Mouse (Mus musculus) stomach, embryonic 16.5 days (tissue): Measurements from ENCODE around the gene Wfdc11. TPM values are rescaled to one million over a fixed set of nuclear protein-coding genes. Genes with fewer than 3 reads are reported as not detected.

Experiments
- ATAC-seq: fragments of 200-750 bp; cut with Nextera tagmentation; 2 replicates; pipeline ENCODE4 v1.8.0; 2017; ENCODE audit warnings: moderate number of reproducible peaks, moderate TSS enrichment; ENCODE audit not compliant: insufficient read depth, low FRiP score
- H3K27ac ChIP-seq: fragments of 300-500 bp; sonication (generic); 2 replicates; pipeline ENCODE4 v1.5.1; 2014; ENCODE audit warnings: low read length
- H3K27me3 ChIP-seq: fragments of 300-500 bp; sonication (generic); 2 replicates; pipeline ENCODE4 v1.6.1; 2014; ENCODE audit warnings: low read length, control low read depth, mixed read lengths; ENCODE audit not compliant: control insufficient read depth, insufficient read depth
- H3K36me3 ChIP-seq: fragments of 300-500 bp; sonication (generic); 2 replicates; pipeline ENCODE4 v1.6.1; 2014; ENCODE audit warnings: low read length; ENCODE audit not compliant: control insufficient read depth, insufficient read depth
- H3K4me1 ChIP-seq: fragments of 300-500 bp; sonication (generic); 2 replicates; pipeline ENCODE4 v1.6.1; 2014; ENCODE audit warnings: low read length, control low read depth, mixed read lengths; ENCODE audit not compliant: control insufficient read depth, insufficient read depth
- H3K4me2 ChIP-seq: fragments of 300-500 bp; sonication (generic); 2 replicates; pipeline ENCODE4 v1.6.1; 2014; ENCODE audit warnings: low read depth, low read length, mixed read lengths
- H3K4me3 ChIP-seq: fragments of 300-500 bp; sonication (generic); replicated peaks from 2 replicates; pipeline ENCODE4 v1.5.1; 2014; ENCODE audit warnings: mild to moderate bottlenecking, low read length
- H3K9ac ChIP-seq: fragments of 300-500 bp; sonication (generic); 2 replicates; pipeline ENCODE4 v1.6.1; 2014; ENCODE audit warnings: low read length
- H3K9me3 ChIP-seq: fragments of 300-500 bp; sonication (generic); replicated peaks from 2 replicates; pipeline ENCODE4 v1.6.1; 2016; ENCODE audit warnings: low read length, control low read depth; ENCODE audit not compliant: control insufficient read depth
- WGBS: fragments of 180-500 bp; shearing (Covaris S2); extraction: QIAGEN DNeasy Blood & Tissue Kit; methylation state at CpG from one replicate; pipeline ENCODE4 v1.1.7; 2014; 5-methylcytosine and 5-hydroxymethylcytosine counted together
- polyA plus RNA-seq: library from polyadenylated mRNA; unstranded; fragments of >200 nt; fragmentation: Nextera tagmentation; extraction: Ambion mirVana; gene quantifications from 2 replicates; pipeline ENCODE4 v1.2.1, GENCODE M21; 2015

Wfdc11 gene
- polyA plus RNA-seq, 1 experiment from 2014 or later = not detected

DNA sequence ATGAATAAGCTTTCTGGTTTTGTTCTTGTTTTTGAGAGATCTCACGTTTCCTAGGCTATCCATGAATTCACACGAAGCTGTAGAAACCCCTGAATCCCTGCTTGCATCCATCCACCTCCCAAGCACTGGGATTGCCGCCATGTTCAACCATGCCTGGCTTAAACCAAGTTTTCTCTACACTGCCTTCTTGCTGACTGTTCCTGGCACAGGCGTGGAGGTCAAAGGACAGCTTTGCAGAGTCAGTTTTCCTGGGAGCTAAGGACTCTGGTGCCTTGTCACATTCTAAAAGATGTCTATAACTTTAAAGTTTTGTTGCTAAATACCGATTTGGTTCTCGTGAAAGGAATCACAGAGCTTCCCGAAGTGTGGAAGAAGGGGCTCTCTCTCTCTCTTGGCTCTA is 9.0 kb downstream of the Wfdc11 start:
- Histone ChIP-seq H3K4me3 (no peak overlapping the region), H3K4me1 (no peaks in the 10 kb centered on the region), H3K27me3 (no peaks in the 10 kb centered on the region), H3K9ac (no peak overlapping the region), H3K4me2 (no peak overlapping the region), H3K9me3 (no peaks in the 10 kb centered on the region), H3K36me3 (no peaks in the 10 kb centered on the region), H3K27ac (no peak overlapping the region)
- ATAC-seq = no peak
- WGBS = 87% methylated on average over 7 of the region's 7 CpGs

DNA sequence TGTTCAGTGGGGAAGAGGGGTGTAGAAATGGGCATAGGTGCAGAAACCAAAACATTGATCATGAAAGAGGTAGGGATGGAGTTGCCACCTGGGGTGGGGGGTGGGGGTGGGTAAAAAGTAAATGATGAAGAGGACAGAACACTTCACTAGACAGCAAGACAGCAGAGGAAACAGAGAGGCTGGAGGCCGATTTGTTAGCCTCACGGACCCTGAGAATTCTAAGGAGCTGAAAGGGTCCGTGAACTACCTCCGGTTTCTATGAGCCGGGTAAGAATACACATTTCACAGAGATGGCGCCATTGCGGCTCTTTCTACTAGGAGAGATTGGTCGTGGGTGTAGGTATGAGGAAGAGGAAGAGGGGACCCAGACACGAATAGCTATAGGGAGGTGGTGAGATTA is 17.4 kb downstream of the Wfdc11 start, which contains the start of gene Wfdc9:
Gene Wfdc9, minus strand, starts transcription at position 101 of the 400 bp plus-strand sequence.
- Histone ChIP-seq H3K36me3 (no peaks in the 10 kb centered on the region), H3K4me3 (no peak within 1 kb of the TSS), H3K27ac (no peak within 1 kb of the TSS), H3K4me1 (no peaks in the 10 kb centered on the region), H3K9ac (no peak within 1 kb of the TSS), H3K9me3 (no peaks in the 10 kb centered on the region), H3K4me2 (no peak within 1 kb of the TSS), H3K27me3 (0 out of 2 replicates have a peak, but pooled peaks cover 2% of the 10 kb centered on the region)
- ATAC-seq = no peak
- 80% methylated on average over 9 of the region's 9 CpGs for WGBS

DNA sequence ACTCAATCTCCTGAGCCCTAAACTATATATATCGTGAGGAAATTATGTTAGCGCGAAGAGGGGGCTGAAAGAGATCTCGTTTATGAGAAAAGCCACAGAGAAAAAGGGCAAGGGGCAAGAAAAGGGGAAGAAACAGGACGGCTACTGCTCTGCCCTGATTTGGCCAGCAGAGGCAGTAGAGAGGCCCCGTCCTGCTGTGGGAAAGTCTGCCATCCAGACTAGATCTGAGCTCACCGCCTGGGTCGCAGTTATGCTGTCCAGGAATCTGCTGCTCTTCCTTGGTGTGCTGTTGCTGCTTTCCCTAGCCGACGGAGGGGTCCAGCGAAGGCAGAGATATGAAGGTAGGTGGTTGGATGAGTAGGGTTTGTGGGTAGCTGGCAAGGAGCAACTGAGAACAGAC is 18.0 kb downstream of the Wfdc11 start, which contains the start of gene Wfdc10:
Gene Wfdc10, plus strand, starts transcription at position 189 of the 400 bp plus-strand sequence.
- ATAC-seq = no peak
- H3K4me2 ChIP-seq = no peak within 1 kb of the TSS
- H3K4me3 ChIP-seq = no peak within 1 kb of the TSS
- no peaks in the 10 kb centered on the region for H3K4me1 ChIP-seq
- H3K36me3 ChIP-seq = no peaks in the 10 kb centered on the region
- no peak within 1 kb of the TSS for H3K9ac ChIP-seq
- no peak within 1 kb of the TSS for H3K27ac ChIP-seq
- H3K27me3 ChIP-seq = 0 out of 2 replicates have a peak, but pooled peaks cover 2% of the 10 kb centered on the region
- WGBS = 11% methylated on average over 11 of the region's 11 CpGs
- H3K9me3 ChIP-seq = no peaks in the 10 kb centered on the region

DNA sequence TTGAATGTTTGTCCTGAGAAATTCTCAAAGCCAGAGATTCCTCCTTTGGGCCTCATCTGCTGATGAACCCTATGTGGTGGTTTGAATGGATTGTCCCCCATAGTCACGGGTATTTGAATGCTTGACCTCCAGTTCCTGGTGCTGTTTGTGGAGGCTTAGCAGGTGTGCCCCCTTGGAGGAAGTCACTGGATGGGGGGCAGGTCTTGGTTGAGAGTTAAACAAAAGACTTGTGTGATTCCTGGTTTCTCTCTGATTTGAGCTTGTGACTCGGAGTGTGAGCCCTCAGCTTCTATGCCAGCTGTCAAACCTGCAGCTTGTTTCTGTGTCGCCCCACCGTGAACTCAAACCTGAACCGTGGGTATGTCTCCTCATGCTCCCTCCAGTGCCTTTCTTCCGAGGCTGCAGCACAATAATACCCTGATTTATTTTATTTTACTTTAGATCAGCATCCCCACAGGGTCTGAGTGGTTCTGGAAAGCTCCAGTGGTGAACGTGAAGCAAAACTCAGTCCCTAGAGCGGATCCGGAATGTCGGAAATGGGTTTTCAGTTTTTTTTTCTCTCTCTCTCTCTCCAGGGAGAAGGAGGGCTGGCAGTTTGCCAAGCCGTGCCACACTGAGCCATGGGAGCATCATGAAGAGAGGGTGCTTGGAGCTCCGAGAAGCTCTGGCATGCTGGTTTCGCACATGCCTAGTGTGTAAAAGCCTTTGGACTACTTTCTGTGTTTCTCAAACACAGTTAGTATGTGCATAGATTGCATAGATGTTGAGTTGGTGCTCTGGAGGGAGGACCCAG is 31.8 kb downstream of the Wfdc11 start:
- H3K9me3 ChIP-seq = no peaks in the 10 kb centered on the region
- WGBS = 75% methylated on average over 13 of the region's 13 CpGs
- H3K36me3 ChIP-seq = no peaks in the 10 kb centered on the region
- no peak overlapping the region for H3K4me3 ChIP-seq
- no peak for ATAC-seq
- H3K4me1 ChIP-seq = no peaks in the 10 kb centered on the region
- H3K27ac ChIP-seq = no peak overlapping the region
- no peaks in the 10 kb centered on the region for H3K27me3 ChIP-seq
- H3K4me2 ChIP-seq = no peak overlapping the region
- H3K9ac ChIP-seq = no peak overlapping the region

DNA sequence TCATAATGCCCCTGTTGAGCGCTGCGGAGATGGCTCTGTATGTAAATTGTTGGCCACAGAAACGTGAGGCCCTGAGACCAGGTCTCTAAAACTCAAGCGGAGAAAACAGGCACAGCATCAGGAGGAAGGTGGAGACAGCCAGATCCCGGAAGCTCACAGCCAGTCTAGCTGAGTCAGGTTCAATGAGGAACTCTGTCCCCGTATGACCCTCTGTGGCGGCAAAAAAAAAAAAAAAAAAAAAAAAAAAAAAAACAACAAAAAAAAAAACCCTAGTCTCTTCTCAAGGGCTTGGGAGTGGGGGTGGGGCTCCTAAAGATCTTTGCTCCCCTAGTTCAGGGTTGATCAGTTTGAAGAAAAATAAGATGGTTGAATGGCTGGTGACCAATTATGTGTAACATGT is 32.8 kb downstream of the Wfdc11 start:
- no peaks in the 10 kb centered on the region for H3K9me3 ChIP-seq
- 69% methylated on average over 7 of the region's 7 CpGs for WGBS
- H3K4me3 ChIP-seq = no peak overlapping the region
- H3K27me3 ChIP-seq = no peaks in the 10 kb centered on the region
- no peak overlapping the region for H3K9ac ChIP-seq
- no peak for ATAC-seq
- no peaks in the 10 kb centered on the region for H3K36me3 ChIP-seq
- no peak overlapping the region for H3K4me2 ChIP-seq
- H3K27ac ChIP-seq = no peak overlapping the region
- no peaks in the 10 kb centered on the region for H3K4me1 ChIP-seq

DNA sequence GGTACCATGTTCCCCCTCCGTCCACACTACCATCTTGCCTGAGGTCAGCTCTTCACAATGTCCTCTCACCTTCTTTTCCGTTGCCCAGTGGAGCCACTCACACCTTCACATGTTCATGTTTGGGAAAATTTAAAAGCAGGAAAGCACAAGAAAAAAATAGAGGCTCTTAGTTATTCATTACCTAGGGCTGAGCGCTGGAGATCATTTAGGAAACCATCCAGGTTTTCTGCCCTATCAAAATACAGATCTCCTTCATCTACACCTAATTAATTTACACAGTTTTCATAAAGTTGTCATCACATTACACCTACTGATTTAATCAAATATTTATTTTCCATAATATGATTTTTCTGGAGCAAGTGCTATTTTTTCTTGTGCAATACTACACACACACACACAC is 35.2 kb downstream of the Wfdc11 start, which contains the start of gene Wfdc16:
Gene Wfdc16, minus strand, starts transcription at position 101 of the 400 bp plus-strand sequence.
- ATAC-seq = no peak
- no peaks in the 10 kb centered on the region for H3K36me3 ChIP-seq
- H3K27ac ChIP-seq = no peak within 1 kb of the TSS
- no peak within 1 kb of the TSS for H3K9ac ChIP-seq
- no peak within 1 kb of the TSS for H3K4me2 ChIP-seq
- H3K27me3 ChIP-seq = no peaks in the 10 kb centered on the region
- no peak within 1 kb of the TSS for H3K4me3 ChIP-seq
- H3K4me1 ChIP-seq = no peaks in the 10 kb centered on the region
- WGBS = 81% methylated on average over 3 of the region's 3 CpGs
- H3K9me3 ChIP-seq = no peaks in the 10 kb centered on the region

DNA sequence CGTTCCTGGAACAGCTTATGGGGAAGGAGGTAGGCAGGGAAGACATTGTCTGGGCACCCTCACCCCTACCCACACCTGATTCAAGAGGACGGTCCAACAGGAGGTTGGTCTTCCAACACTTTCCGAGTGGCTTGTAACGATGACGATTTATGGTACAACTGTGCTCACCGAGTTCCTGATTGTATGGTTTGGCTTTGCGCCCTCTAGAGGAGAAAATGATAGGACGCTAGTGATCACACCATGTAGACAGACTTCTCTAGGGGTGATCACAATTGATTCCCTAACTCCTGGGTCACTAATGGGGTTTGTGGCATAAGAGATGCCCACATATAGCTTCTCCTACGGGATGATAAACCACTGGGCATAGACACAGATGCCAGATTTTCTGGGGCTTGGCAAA is 38.6 kb downstream of the Wfdc11 start:
- no peaks in the 10 kb centered on the region for H3K9me3 ChIP-seq
- WGBS = 76% methylated on average over 9 of the region's 9 CpGs

DNA sequence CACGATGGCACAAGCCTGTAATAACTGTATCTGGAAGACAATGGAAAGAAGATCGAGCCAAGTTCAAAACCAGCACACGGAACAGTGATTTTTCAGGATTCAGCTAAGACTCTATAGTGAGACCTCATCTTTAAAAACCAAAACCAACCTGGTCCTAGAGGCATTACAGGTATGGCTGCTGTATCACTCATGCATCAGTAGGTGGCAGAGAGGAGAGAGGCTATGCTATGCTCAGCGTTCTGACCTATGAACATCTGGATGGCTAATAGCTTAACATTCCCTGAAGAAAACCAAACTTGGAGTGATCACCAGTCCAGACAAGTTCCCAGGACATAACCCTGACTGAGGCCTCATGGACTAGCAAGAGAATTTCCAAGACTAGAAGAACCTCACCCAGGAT is 52.1 kb downstream of the Wfdc11 start:
- 77% methylated on average over 4 of the region's 4 CpGs for WGBS
- Histone ChIP-seq H3K9ac (no peak overlapping the region), H3K4me3 (no peak overlapping the region), H3K4me1 (no peaks in the 10 kb centered on the region), H3K36me3 (no peaks in the 10 kb centered on the region), H3K4me2 (no peak overlapping the region), H3K27ac (no peak overlapping the region), H3K9me3 (no peaks in the 10 kb centered on the region), H3K27me3 (no peaks in the 10 kb centered on the region)
- ATAC-seq = no peak

More for the DNA sequence above, 38.6 kb downstream of the Wfdc11 start:
- Histone ChIP-seq H3K9ac (no peak overlapping the region), H3K27me3 (no peaks in the 10 kb centered on the region), H3K27ac (no peak overlapping the region), H3K4me1 (no peaks in the 10 kb centered on the region), H3K4me3 (no peak overlapping the region), H3K4me2 (no peak overlapping the region), H3K36me3 (no peaks in the 10 kb centered on the region)
- no peak for ATAC-seq

DNA sequence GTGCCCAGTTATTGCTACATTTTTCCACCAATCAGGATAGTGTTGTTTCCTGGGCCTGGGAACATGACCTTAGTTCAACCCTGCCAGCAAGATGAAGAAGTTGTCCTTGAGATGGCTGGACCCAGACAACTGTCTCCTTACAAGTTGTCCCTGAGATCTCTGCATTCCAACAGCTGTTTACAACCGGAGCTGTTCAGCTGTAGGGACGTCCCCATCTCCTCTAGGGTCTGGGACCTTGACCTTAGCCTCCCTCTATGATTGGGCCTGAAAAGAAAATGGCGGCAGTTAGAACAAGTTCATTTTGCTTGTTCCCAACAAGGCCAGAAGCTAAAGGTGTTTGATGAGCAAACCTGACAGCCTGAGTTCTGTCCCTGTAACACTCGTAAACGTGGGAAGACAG is 54.8 kb downstream of the Wfdc11 start:
- Histone ChIP-seq H3K4me3 (no peak overlapping the region), H3K27ac (no peak overlapping the region), H3K9me3 (no peaks in the 10 kb centered on the region), H3K36me3 (no peaks in the 10 kb centered on the region), H3K4me1 (no peaks in the 10 kb centered on the region), H3K9ac (no peak overlapping the region), H3K27me3 (no peaks in the 10 kb centered on the region), H3K4me2 (no peak overlapping the region)
- WGBS = 59% methylated on average over 5 of the region's 5 CpGs
- no peak for ATAC-seq
